Mouse (Mus musculus) kidney, postnatal 0 days (tissue): Measurements from ENCODE around the gene Fkbp10. TPM values are rescaled to one million over a fixed set of nuclear protein-coding genes. Genes with fewer than 3 reads are reported as not detected.

Source experiments
- ATAC-seq: fragments of 200-750 bp; cut with Nextera tagmentation; replicated peaks from 2 replicates; pipeline ENCODE4 v1.8.0; 2017; ENCODE audit warnings: low read depth, moderate number of reproducible peaks, moderate TSS enrichment, moderate library complexity; ENCODE audit not compliant: low FRiP score
- DNase-seq: peaks from one replicate; pipeline ENCODE4 v3.0.0-alpha.2; 2016; ENCODE audit warnings: low spot score
- H3K27ac ChIP-seq: fragments of 300-500 bp; sonication (generic); 2 replicates; pipeline ENCODE4 v1.5.1; 2014; ENCODE audit warnings: mild to moderate bottlenecking
- H3K27me3 ChIP-seq: fragments of 300-500 bp; sonication (generic); 2 replicates; pipeline ENCODE4 v1.6.1; 2014; ENCODE audit warnings: low read length, mixed read lengths; ENCODE audit not compliant: insufficient read depth
- H3K36me3 ChIP-seq: fragments of 300-500 bp; sonication (generic); 2 replicates; pipeline ENCODE4 v1.6.1; 2014; ENCODE audit warnings: low read length, mixed read lengths; ENCODE audit not compliant: insufficient read depth
- H3K4me1 ChIP-seq: fragments of 300-500 bp; sonication (generic); replicated peaks from 2 replicates; pipeline ENCODE4 v1.6.1; 2014; ENCODE audit warnings: antibody characterized with exemption, low read length, mixed read lengths; ENCODE audit not compliant: insufficient read depth
- H3K4me2 ChIP-seq: fragments of 300-500 bp; sonication (generic); 2 replicates; pipeline ENCODE4 v1.6.1; 2014; ENCODE audit warnings: mild to moderate bottlenecking, low read length, moderate library complexity, mixed read lengths
- H3K4me3 ChIP-seq: fragments of 300-500 bp; sonication (generic); replicated peaks from 2 replicates; pipeline ENCODE4 v1.5.1; 2014; ENCODE audit warnings: low read depth, low read length
- H3K9ac ChIP-seq: fragments of 300-500 bp; sonication (generic); 2 replicates; pipeline ENCODE4 v1.6.1; 2014; ENCODE audit warnings: low read depth, low read length
- H3K9me3 ChIP-seq: fragments of 300-500 bp; sonication (generic); replicated peaks from 2 replicates; pipeline ENCODE4 v1.6.1; 2016; ENCODE audit warnings: low read length, inconsistent platforms, mixed read lengths
- CTCF ChIP-seq: IDR thresholded peaks from 2 replicates; pipeline ENCODE4 v1.5.1; 2016; ENCODE audit warnings: antibody characterized with exemption, low read depth, mild to moderate bottlenecking, moderate library complexity
- WGBS: fragments of 180-500 bp; shearing (Covaris S2); extraction: QIAGEN DNeasy Blood & Tissue Kit; methylation state at CpG from one replicate; pipeline ENCODE4 v1.1.7; 2014; 5-methylcytosine and 5-hydroxymethylcytosine counted together
- polyA plus RNA-seq: library from polyadenylated mRNA; unstranded; fragments of >200 nt; fragmentation: Nextera tagmentation; extraction: Ambion mirVana; gene quantifications from 2 replicates; pipeline ENCODE4 v1.2.1, GENCODE M21; 2015

Fkbp10 gene
- polyA plus RNA-seq, 1 experiment from 2014 or later = 108 TPM

- Histone ChIP-seq H3K4me3 (no peak overlapping the region), H3K4me2 (no peak overlapping the region), H3K9me3 (no peaks in the 10 kb centered on the region), H3K4me1 (0 out of 2 replicates have a peak, but pooled peaks cover 3% of the 10 kb centered on the region), H3K27me3 (no peaks in the 10 kb centered on the region), H3K9ac (no peak overlapping the region), H3K36me3 (0 out of 2 replicates have a peak, but pooled peaks cover 3% of the 10 kb centered on the region), H3K27ac (no peak overlapping the region)
- 68% methylated on average over 2 of the region's 2 CpGs for WGBS
- DNase-seq = no peak
- no peak for ATAC-seq
- TF ChIP-seq CTCF = no peak
Measured at GRCm38 (mm10) chr11:100402682-100403081, 12.8 kb upstream of the Fkbp10 start.

- H3K4me2 ChIP-seq = no peak overlapping the region
- H3K27ac ChIP-seq = 0 out of 2 replicates have a peak overlapping the region, but pooled peaks have one; percentile 31
- no peak for DNase-seq
Measured at GRCm38 (mm10) chr11:100403445-100404134, 11.9 kb upstream of the Fkbp10 start.

GRCm38 (mm10) chr11:100404456-100405074, 10.9 kb upstream of the Fkbp10 start:
- no peak for TF ChIP-seq CTCF
- Histone ChIP-seq H3K36me3 (0 out of 2 replicates have a peak, but pooled peaks cover 6% of the 10 kb centered on the region), H3K27me3 (no peaks in the 10 kb centered on the region), H3K9ac (no peak overlapping the region), H3K27ac (no peak overlapping the region), H3K4me3 (no peak overlapping the region), H3K4me1 (0 out of 2 replicates have a peak, but pooled peaks cover 3% of the 10 kb centered on the region), H3K4me2 (no peak overlapping the region), H3K9me3 (no peaks in the 10 kb centered on the region)
- ATAC-seq = no peak
- 91% methylated on average over 3 of the region's 3 CpGs for WGBS
- no peak for DNase-seq

More at GRCm38 (mm10) chr11:100403445-100404134, 11.9 kb upstream of the Fkbp10 start:
- Histone ChIP-seq H3K9me3 (no peaks in the 10 kb centered on the region), H3K36me3 (0 out of 2 replicates have a peak, but pooled peaks cover 3% of the 10 kb centered on the region), H3K9ac (no peak overlapping the region), H3K27me3 (no peaks in the 10 kb centered on the region), H3K4me3 (no peak overlapping the region), H3K4me1 (0 out of 2 replicates have a peak, but pooled peaks cover 3% of the 10 kb centered on the region)
- TF ChIP-seq CTCF = no peak
- WGBS = 49% methylated on average over 10 of the region's 10 CpGs
- no peak for ATAC-seq

GRCm38 (mm10) chr11:100406273-100406672, 9.2 kb upstream of the Fkbp10 start:
- H3K9ac ChIP-seq = no peak overlapping the region
- H3K4me3 ChIP-seq = no peak overlapping the region
- DNase-seq (no peak), ATAC-seq (no peak)
- H3K4me2 ChIP-seq = no peak overlapping the region
- H3K4me1 ChIP-seq = 0 out of 2 replicates have a peak, but pooled peaks cover 3% of the 10 kb centered on the region
- TF ChIP-seq CTCF = no peak
- no peak overlapping the region for H3K27ac ChIP-seq
- H3K27me3 ChIP-seq = no peaks in the 10 kb centered on the region
- H3K9me3 ChIP-seq = no peaks in the 10 kb centered on the region
- 0 out of 2 replicates have a peak, but pooled peaks cover 10% of the 10 kb centered on the region for H3K36me3 ChIP-seq
- 82% methylated on average over 8 of the region's 8 CpGs for WGBS

GRCm38 (mm10) chr11:100406995-100407705, 8.3 kb upstream of the Fkbp10 start:
- Histone ChIP-seq H3K27me3 (no peaks in the 10 kb centered on the region), H3K9ac (no peak overlapping the region), H3K4me1 (peaks cover 9% of the 10 kb centered on the region; the same call in 1 of the 2 replicates), H3K9me3 (no peaks in the 10 kb centered on the region), H3K27ac (no peak overlapping the region), H3K36me3 (0 out of 2 replicates have a peak, but pooled peaks cover 10% of the 10 kb centered on the region), H3K4me2 (no peak overlapping the region), H3K4me3 (no peak overlapping the region)
- ATAC-seq (no peak), DNase-seq (no peak)
- TF ChIP-seq CTCF = no peak
- WGBS = 91% methylated on average over 5 of the region's 5 CpGs
